Mouse (Mus musculus) limb, embryonic 12.5 days (tissue): Measurements from ENCODE around the gene Slamf9. TPM values are rescaled to one million over a fixed set of nuclear protein-coding genes. Genes with fewer than 3 reads are reported as not detected.

Experiments used
- ATAC-seq: fragments of 200-750 bp; cut with Nextera tagmentation; 2 replicates; pipeline ENCODE4 v1.8.0; 2017; ENCODE audit warnings: low read depth, moderate TSS enrichment; ENCODE audit not compliant: insufficient number of reproducible peaks, insufficient read depth, low FRiP score, low TSS enrichment
- H3K27ac ChIP-seq: fragments of 300-500 bp; sonication (generic); 2 replicates; pipeline ENCODE4 v1.5.1; 2016; ENCODE audit warnings: mild to moderate bottlenecking, moderate library complexity
- H3K27me3 ChIP-seq: fragments of 300-500 bp; sonication (generic); 2 replicates; pipeline ENCODE4 v1.6.1; 2016; ENCODE audit warnings: mild to moderate bottlenecking, moderate library complexity
- H3K36me3 ChIP-seq: fragments of 300-500 bp; sonication (generic); 2 replicates; pipeline ENCODE4 v1.6.1; 2016; ENCODE audit warnings: mild to moderate bottlenecking, moderate library complexity
- H3K4me1 ChIP-seq: fragments of 300-500 bp; sonication (generic); replicated peaks from 2 replicates; pipeline ENCODE4 v1.6.1; 2016
- H3K4me2 ChIP-seq: fragments of 300-500 bp; sonication (generic); 2 replicates; pipeline ENCODE4 v1.6.1; 2016; ENCODE audit warnings: mild to moderate bottlenecking, moderate library complexity
- H3K4me3 ChIP-seq: fragments of 300-500 bp; sonication (generic); replicated peaks from 2 replicates; pipeline ENCODE4 v1.5.1; 2016; ENCODE audit warnings: mild to moderate bottlenecking
- H3K9ac ChIP-seq: fragments of 300-500 bp; sonication (generic); replicated peaks from 2 replicates; pipeline ENCODE4 v1.6.1; 2016; ENCODE audit warnings: mild to moderate bottlenecking, moderate library complexity
- H3K9me3 ChIP-seq: fragments of 300-500 bp; sonication (generic); 2 replicates; pipeline ENCODE4 v1.6.1; 2016; ENCODE audit warnings: mild to moderate bottlenecking, moderate library complexity
- WGBS: fragments of 180-500 bp; shearing (Covaris S2); methylation state at CpG from one replicate; pipeline ENCODE4 v1.1.7; 2016; 5-methylcytosine and 5-hydroxymethylcytosine counted together
- polyA plus RNA-seq: library from polyadenylated mRNA; unstranded; fragments of >200 nt; fragmentation: Nextera tagmentation; extraction: Ambion mirVana; gene quantifications from 2 replicates; pipeline ENCODE4 v1.2.1, GENCODE M21; 2016

Gene Slamf9
- polyA plus RNA-seq, 1 experiment from 2014 or later, result 0.21 TPM

GRCm38 (mm10) chr1:172440521-172440920 is 34.6 kb upstream of the Slamf9 start:
- no peaks in the 10 kb centered on the region for H3K27me3 ChIP-seq
- 83% methylated on average over 3 of the region's 3 CpGs for WGBS
- no peak for ATAC-seq
- no peak overlapping the region for H3K27ac ChIP-seq
- H3K36me3 ChIP-seq, result no peaks in the 10 kb centered on the region
- H3K9me3 ChIP-seq, result no peaks in the 10 kb centered on the region
- no peak overlapping the region for H3K9ac ChIP-seq
- H3K4me2 ChIP-seq, result no peak overlapping the region
- no peaks in the 10 kb centered on the region for H3K4me1 ChIP-seq
- no peak overlapping the region for H3K4me3 ChIP-seq

DNA sequence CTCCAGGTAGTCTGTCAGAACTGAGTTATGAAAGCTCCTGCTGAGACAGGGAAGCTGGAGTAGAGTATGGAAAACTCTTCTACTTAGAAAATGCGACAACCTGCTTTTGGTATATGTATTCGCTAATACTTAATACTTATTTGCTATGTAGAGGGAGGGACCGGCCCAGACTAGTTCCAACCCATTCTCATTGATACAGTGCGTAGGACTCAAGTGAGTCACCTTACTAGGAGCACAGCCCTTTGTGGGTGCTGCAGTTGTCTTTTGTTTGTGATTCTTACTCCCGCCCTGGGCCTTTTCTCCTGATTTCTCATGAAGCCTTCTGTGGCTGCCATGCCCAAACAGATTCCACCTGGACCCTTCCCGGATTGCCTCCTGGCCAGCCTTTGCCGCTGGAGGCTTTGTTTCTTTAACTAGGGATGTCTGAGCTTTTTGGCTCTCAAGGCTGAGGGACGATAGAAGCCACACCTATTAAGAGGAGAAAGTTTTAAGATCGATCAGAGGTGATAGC is 33.2 kb upstream of the Slamf9 start:
- H3K27ac ChIP-seq, result no peak overlapping the region
- no peak for ATAC-seq
- H3K36me3 ChIP-seq, result no peaks in the 10 kb centered on the region
- no peak overlapping the region for H3K4me2 ChIP-seq
- no peak overlapping the region for H3K4me3 ChIP-seq
- no peaks in the 10 kb centered on the region for H3K27me3 ChIP-seq
- 85% methylated on average over 9 of the region's 9 CpGs for WGBS
- no peaks in the 10 kb centered on the region for H3K4me1 ChIP-seq
- no peaks in the 10 kb centered on the region for H3K9me3 ChIP-seq
- no peak overlapping the region for H3K9ac ChIP-seq

GRCm38 (mm10) chr1:172450226-172450625 is 24.9 kb upstream of the Slamf9 start:
- H3K9ac ChIP-seq, result no peak overlapping the region
- H3K4me3 ChIP-seq, result no peak overlapping the region
- no peak overlapping the region for H3K27ac ChIP-seq
- ATAC-seq, result no peak
- no peaks in the 10 kb centered on the region for H3K36me3 ChIP-seq
- no peaks in the 10 kb centered on the region for H3K9me3 ChIP-seq
- no peaks in the 10 kb centered on the region; the same call in none of the 2 replicates for H3K4me1 ChIP-seq
- H3K4me2 ChIP-seq, result no peak overlapping the region
- WGBS, result 30% methylated on average over 2 of the region's 2 CpGs
- H3K27me3 ChIP-seq, result no peaks in the 10 kb centered on the region

DNA sequence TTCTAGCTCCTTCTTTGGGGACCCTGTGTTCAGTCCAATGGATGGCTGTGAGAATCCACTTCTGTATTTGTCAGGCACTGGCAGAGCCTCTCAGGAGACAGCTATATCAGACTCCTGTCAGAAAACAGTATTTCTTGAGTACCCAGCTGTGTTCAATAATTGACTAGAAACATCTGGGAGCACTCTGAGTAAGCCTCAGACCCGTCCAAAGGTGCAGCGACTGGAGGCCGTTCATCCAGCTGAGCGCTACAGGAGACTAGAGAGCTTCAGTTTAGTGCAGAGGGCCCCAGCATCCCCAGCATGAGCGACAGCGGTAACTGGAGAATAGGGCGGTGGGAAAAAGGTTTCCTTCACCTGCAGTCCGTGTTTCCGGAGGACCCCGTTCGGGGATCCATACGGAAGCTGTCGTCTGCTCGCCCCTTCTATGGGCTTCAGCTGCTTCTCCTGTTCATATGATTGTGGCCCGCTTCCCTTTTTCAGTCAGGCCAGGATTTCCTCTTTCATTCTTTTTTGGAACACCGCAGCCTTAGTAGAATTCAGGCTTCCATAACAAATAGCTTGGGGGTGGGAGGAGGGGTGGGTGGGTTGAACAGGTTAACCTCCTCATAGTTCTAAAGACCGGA is 24.2 kb upstream of the Slamf9 start:
- Histone ChIP-seq H3K4me3 (no peak overlapping the region), H3K9ac (no peak overlapping the region), H3K4me1 (no peaks in the 10 kb centered on the region; the same call in none of the 2 replicates), H3K4me2 (peak overlapping the region; percentile 37), H3K27me3 (no peaks in the 10 kb centered on the region), H3K36me3 (no peaks in the 10 kb centered on the region), H3K27ac (no peak overlapping the region; the same call in 1 of the 2 replicates), H3K9me3 (no peaks in the 10 kb centered on the region)
- WGBS, result 25% methylated on average over 17 of the region's 17 CpGs
- peak; percentile 41; the same call in 1 of the 2 replicates for ATAC-seq

- no peak overlapping the region for H3K4me2 ChIP-seq
- ATAC-seq, result no peak
- WGBS, result 82% methylated on average over 2 of the region's 2 CpGs
- H3K27me3 ChIP-seq, result no peaks in the 10 kb centered on the region
- H3K27ac ChIP-seq, result no peak overlapping the region
- H3K4me3 ChIP-seq, result no peak overlapping the region
- H3K36me3 ChIP-seq, result no peaks in the 10 kb centered on the region
- H3K4me1 ChIP-seq, result no peaks in the 10 kb centered on the region; the same call in none of the 2 replicates
- H3K9me3 ChIP-seq, result no peaks in the 10 kb centered on the region
- no peak overlapping the region for H3K9ac ChIP-seq
Measured at GRCm38 (mm10) chr1:172452911-172453310, 22.2 kb upstream of the Slamf9 start.

- Histone ChIP-seq H3K9me3 (no peaks in the 10 kb centered on the region), H3K36me3 (no peaks in the 10 kb centered on the region), H3K4me3 (no peak overlapping the region), H3K27ac (no peak overlapping the region), H3K4me1 (no peaks in the 10 kb centered on the region; the same call in none of the 2 replicates), H3K9ac (no peak overlapping the region), H3K27me3 (no peaks in the 10 kb centered on the region), H3K4me2 (no peak overlapping the region)
- 81% methylated on average over 2 of the region's 2 CpGs for WGBS
- ATAC-seq, result no peak
Measured at GRCm38 (mm10) chr1:172453810-172454209, 21.3 kb upstream of the Slamf9 start.

- ATAC-seq, result no peak
- Histone ChIP-seq H3K4me3 (no peak overlapping the region), H3K9me3 (no peaks in the 10 kb centered on the region), H3K27ac (no peak overlapping the region), H3K4me1 (no peaks in the 10 kb centered on the region; the same call in 1 of the 2 replicates), H3K9ac (no peak overlapping the region), H3K27me3 (no peaks in the 10 kb centered on the region), H3K36me3 (no peaks in the 10 kb centered on the region), H3K4me2 (no peak overlapping the region)
- WGBS, result 32% methylated on average over 4 of the region's 4 CpGs
Measured at GRCm38 (mm10) chr1:172455416-172455815, 19.7 kb upstream of the Slamf9 start.

DNA sequence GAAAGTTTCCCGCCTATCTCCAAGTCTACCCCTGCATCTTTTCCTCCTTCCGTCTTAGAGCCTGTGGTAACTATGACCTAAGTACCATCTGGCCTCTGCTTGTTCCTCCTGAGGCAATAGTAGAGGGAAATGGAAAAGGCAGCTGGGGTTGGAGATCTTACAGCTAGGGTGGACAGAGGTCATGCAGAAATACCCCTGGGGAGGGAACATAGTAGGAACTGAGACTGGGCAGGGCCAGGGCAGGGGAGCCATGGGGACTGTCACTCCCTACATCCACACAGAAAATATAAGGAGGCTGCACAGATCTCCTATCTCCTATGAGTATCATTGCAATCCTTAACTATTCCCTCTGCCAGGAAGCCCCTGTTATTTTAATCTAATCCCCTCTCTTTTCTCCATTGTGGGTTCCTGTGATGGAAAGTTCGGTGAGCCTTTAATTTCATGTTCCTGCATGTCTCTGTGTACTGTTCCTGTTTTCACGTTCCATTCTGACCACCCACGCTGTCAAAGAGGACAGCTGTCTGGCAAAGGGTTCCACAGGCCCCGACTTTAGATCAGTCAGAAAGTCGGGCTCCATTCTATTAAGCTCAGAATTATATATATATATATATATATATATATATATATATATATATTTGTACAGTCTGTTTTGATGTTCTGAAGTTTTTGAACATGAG is 19.0 kb upstream of the Slamf9 start:
- no peak overlapping the region for H3K27ac ChIP-seq
- ATAC-seq, result no peak
- no peak overlapping the region for H3K4me2 ChIP-seq
- no peaks in the 10 kb centered on the region for H3K27me3 ChIP-seq
- no peak overlapping the region for H3K9ac ChIP-seq
- H3K4me3 ChIP-seq, result no peak overlapping the region
- no peaks in the 10 kb centered on the region for H3K36me3 ChIP-seq
- no peaks in the 10 kb centered on the region for H3K9me3 ChIP-seq
- WGBS, result 68% methylated on average over 7 of the region's 7 CpGs
- H3K4me1 ChIP-seq, result no peaks in the 10 kb centered on the region; the same call in 1 of the 2 replicates

- no peak overlapping the region for H3K4me3 ChIP-seq
- 92% methylated on average over 3 of the region's 3 CpGs for WGBS
- ATAC-seq, result no peak
- H3K9me3 ChIP-seq, result no peaks in the 10 kb centered on the region
- H3K27ac ChIP-seq, result no peak overlapping the region
- no peaks in the 10 kb centered on the region for H3K4me1 ChIP-seq
- no peak overlapping the region for H3K9ac ChIP-seq
- no peak overlapping the region for H3K4me2 ChIP-seq
- no peaks in the 10 kb centered on the region for H3K27me3 ChIP-seq
- H3K36me3 ChIP-seq, result no peaks in the 10 kb centered on the region
Measured at GRCm38 (mm10) chr1:172457196-172457595, 18.0 kb upstream of the Slamf9 start.

- no peak overlapping the region for H3K9ac ChIP-seq
- no peak overlapping the region for H3K4me3 ChIP-seq
- H3K4me1 ChIP-seq, result no peaks in the 10 kb centered on the region
- H3K4me2 ChIP-seq, result no peak overlapping the region
- H3K27me3 ChIP-seq, result no peaks in the 10 kb centered on the region
- WGBS, result 77% methylated on average over 3 of the region's 3 CpGs
- no peaks in the 10 kb centered on the region for H3K36me3 ChIP-seq
- ATAC-seq, result no peak
- no peaks in the 10 kb centered on the region for H3K9me3 ChIP-seq
- H3K27ac ChIP-seq, result no peak overlapping the region
Measured at GRCm38 (mm10) chr1:172458041-172458440, 17.1 kb upstream of the Slamf9 start.

GRCm38 (mm10) chr1:172461602-172462001 is 13.6 kb upstream of the Slamf9 start:
- Histone ChIP-seq H3K9ac (no peak overlapping the region), H3K4me1 (no peaks in the 10 kb centered on the region), H3K27me3 (no peaks in the 10 kb centered on the region), H3K4me3 (no peak overlapping the region), H3K36me3 (no peaks in the 10 kb centered on the region), H3K4me2 (no peak overlapping the region), H3K27ac (no peak overlapping the region), H3K9me3 (no peaks in the 10 kb centered on the region)
- ATAC-seq, result no peak
- WGBS, result 65% methylated on average over 2 of the region's 2 CpGs
